Mouse (Mus musculus) cortical plate, adult 2 months (tissue): ENCODE results near the gene Ddrgk1. TPM values are rescaled to one million over a fixed set of nuclear protein-coding genes. Genes with fewer than 3 reads are reported as not detected.

Source experiments
- H3K27ac ChIP-seq: fragments of 200-500 bp; 2 replicates; pipeline ENCODE4 v1.5.1; 2012; ENCODE audit warnings: low read length, control low read depth, inconsistent platforms; ENCODE audit not compliant: insufficient read depth
- H3K4me1 ChIP-seq: fragments of 200-500 bp; 2 replicates; pipeline ENCODE4 v1.6.1; 2011; ENCODE audit warnings: low read length; ENCODE audit not compliant: control insufficient read depth, insufficient read depth
- H3K4me3 ChIP-seq: fragments of 200-500 bp; 2 replicates; pipeline ENCODE4 v1.5.1; 2011; ENCODE audit warnings: mild to moderate bottlenecking, low read length, control low read depth; ENCODE audit not compliant: insufficient read depth
- CTCF ChIP-seq: fragments of 200-500 bp; IDR thresholded peaks from 2 replicates; pipeline ENCODE4 v1.5.1; 2011; ENCODE audit warnings: mild to moderate bottlenecking, control low read depth, low read length; ENCODE audit not compliant: insufficient read depth; ENCODE audit errors: extremely low read depth
- POLR2A ChIP-seq: fragments of 200-500 bp; IDR thresholded peaks from 2 replicates; pipeline ENCODE4 v1.6.1; 2011; ENCODE audit warnings: mild to moderate bottlenecking, low read length, control low read depth; ENCODE audit not compliant: insufficient read depth; ENCODE audit errors: extremely low read depth
- polyA plus RNA-seq: library from polyadenylated mRNA; depleted of rRNA; stranded (reverse); fragments of >200 nt; gene quantifications from 2 replicates; pipeline ENCODE4 v1.2.3, GENCODE M21; 2012

The Ddrgk1 gene
- polyA plus RNA-seq, 1 experiment: 102 TPM

GRCm38 (mm10) chr2:130689011-130689410 lies 24.6 kb upstream of the Ddrgk1 start:
- no peaks in the 10 kb centered on the region for H3K4me1 ChIP-seq

GRCm38 (mm10) chr2:130685426-130685825 lies 21.0 kb upstream of the Ddrgk1 start:
- H3K4me1 ChIP-seq: no peaks in the 10 kb centered on the region
- no peak overlapping the region for H3K4me3 ChIP-seq
- H3K27ac ChIP-seq: no peak overlapping the region
- TF ChIP-seq POLR2A (no peak), CTCF (no peak)

More at GRCm38 (mm10) chr2:130689011-130689410, 24.6 kb upstream of the Ddrgk1 start:
- H3K27ac ChIP-seq: no peak overlapping the region
- TF ChIP-seq CTCF (no peak), POLR2A (no peak)
- no peak overlapping the region for H3K4me3 ChIP-seq

GRCm38 (mm10) chr2:130681531-130681930 lies 17.1 kb upstream of the Ddrgk1 start:
- TF ChIP-seq CTCF (no peak), POLR2A (no peak)
- H3K4me1 ChIP-seq: no peaks in the 10 kb centered on the region
- no peak overlapping the region for H3K27ac ChIP-seq
- no peak overlapping the region for H3K4me3 ChIP-seq

- no peaks in the 10 kb centered on the region for H3K4me1 ChIP-seq
- no peak for TF ChIP-seq CTCF
- no peak for TF ChIP-seq POLR2A
- no peak overlapping the region for H3K4me3 ChIP-seq
- no peak overlapping the region for H3K27ac ChIP-seq
Observed at GRCm38 (mm10) chr2:130679899-130680298, 15.4 kb upstream of the Ddrgk1 start.

- H3K4me3 ChIP-seq: no peak overlapping the region
- TF ChIP-seq POLR2A (no peak), CTCF (no peak)
- no peak overlapping the region for H3K27ac ChIP-seq
- no peaks in the 10 kb centered on the region for H3K4me1 ChIP-seq
Observed at GRCm38 (mm10) chr2:130679154-130679553, 14.7 kb upstream of the Ddrgk1 start.

- Histone ChIP-seq H3K27ac (no peak overlapping the region), H3K4me3 (no peak overlapping the region), H3K4me1 (no peaks in the 10 kb centered on the region)
- TF ChIP-seq CTCF (no peak), POLR2A (no peak)
Observed at GRCm38 (mm10) chr2:130677211-130677610, 12.8 kb upstream of the Ddrgk1 start.

GRCm38 (mm10) chr2:130667559-130667958 lies 3.1 kb upstream of the Ddrgk1 start, which contains the start of gene Itpa:
Gene Itpa (plus strand): TSS chr2:130667610.
- Histone ChIP-seq H3K4me1 (peaks cover 3% of the 10 kb centered on the region; the same call in 1 of the 2 replicates), H3K27ac (peak within 1 kb of the TSS; percentile 79), H3K4me3 (peak within 1 kb of the TSS; percentile 84)
- TF ChIP-seq CTCF: no peak
- peak; percentile 86 for TF ChIP-seq POLR2A

GRCm38 (mm10) chr2:130663342-130663741 lies 1.1 kb downstream of the Ddrgk1 start:
- H3K27ac ChIP-seq: no peak overlapping the region
- TF ChIP-seq POLR2A (no peak), CTCF (no peak)
- H3K4me3 ChIP-seq: peak overlapping the region; percentile 39; the same call in 1 of the 2 replicates
- H3K4me1 ChIP-seq: peaks cover 3% of the 10 kb centered on the region; the same call in 1 of the 2 replicates

GRCm38 (mm10) chr2:130658530-130658929 lies 5.9 kb downstream of the Ddrgk1 start:
- H3K4me3 ChIP-seq: no peak overlapping the region
- H3K4me1 ChIP-seq: peaks cover 5% of the 10 kb centered on the region; the same call in 1 of the 2 replicates
- TF ChIP-seq CTCF: no peak
- no peak for TF ChIP-seq POLR2A
- peak overlapping the region; percentile 75 for H3K27ac ChIP-seq

- H3K27ac ChIP-seq: peak overlapping the region; percentile 94
- H3K4me1 ChIP-seq: peaks cover 4% of the 10 kb centered on the region; the same call in 1 of the 2 replicates
- H3K4me3 ChIP-seq: no peak overlapping the region
- TF ChIP-seq POLR2A (0 out of 2 replicates have a peak, but pooled peaks have one; percentile 11), CTCF (no peak)
Observed at GRCm38 (mm10) chr2:130657541-130657940, 6.9 kb downstream of the Ddrgk1 start.
